Mouse (Mus musculus): ENCODE results near the gene Gpalpp1.

Gpalpp1 gene

GRCm38 (mm10) chr14:76099543-76099942 lies 11.0 kb downstream of the Gpalpp1 start:
- no peak for DNase-seq (ENCODE audit: low read depth, low spot score)

GRCm38 (mm10) chr14:76097815-76098214 lies 12.7 kb downstream of the Gpalpp1 start:
- no peak for DNase-seq (ENCODE audit: low read depth, low spot score)

- DNase-seq (ENCODE audit: low read depth, low spot score), result no peak
Observed at GRCm38 (mm10) chr14:76097244-76097643, 13.3 kb downstream of the Gpalpp1 start.

- DNase-seq (ENCODE audit: low read depth, low spot score), result no peak
Observed at GRCm38 (mm10) chr14:76084188-76084587, 26.4 kb downstream of the Gpalpp1 start.

- no peak for DNase-seq (ENCODE audit: low read depth, low spot score)
Observed at GRCm38 (mm10) chr14:76082086-76082636, 28.4 kb downstream of the Gpalpp1 start.

GRCm38 (mm10) chr14:76081451-76081850 lies 29.1 kb downstream of the Gpalpp1 start:
- DNase-seq (ENCODE audit: low read depth, low spot score), result no peak

- peak; percentile 64 for DNase-seq (ENCODE audit: low read depth, low spot score)
Observed at GRCm38 (mm10) chr14:76077088-76077491, 33.5 kb downstream of the Gpalpp1 start.

- peak; percentile 69 for DNase-seq (ENCODE audit: low read depth, low spot score)
Observed at GRCm38 (mm10) chr14:76076602-76077001, 34.0 kb downstream of the Gpalpp1 start.

- DNase-seq (ENCODE audit: low read depth, low spot score), result no peak
Observed at GRCm38 (mm10) chr14:76075721-76076120, 34.8 kb downstream of the Gpalpp1 start.

- no peak for DNase-seq (ENCODE audit: low read depth, low spot score)
Observed at GRCm38 (mm10) chr14:76074206-76074605, 36.4 kb downstream of the Gpalpp1 start.

GRCm38 (mm10) chr14:76072626-76073025 lies 37.9 kb downstream of the Gpalpp1 start:
- DNase-seq (ENCODE audit: low read depth, low spot score), result no peak

GRCm38 (mm10) chr14:76069296-76069695 lies 41.3 kb downstream of the Gpalpp1 start:
- DNase-seq (ENCODE audit: low read depth, low spot score), result no peak

GRCm38 (mm10) chr14:76068296-76068695 lies 42.3 kb downstream of the Gpalpp1 start:
- DNase-seq (ENCODE audit: low read depth, low spot score), result no peak

GRCm38 (mm10) chr14:76067237-76067636 lies 43.3 kb downstream of the Gpalpp1 start:
- no peak for DNase-seq (ENCODE audit: low read depth, low spot score)

- no peak for DNase-seq (ENCODE audit: low read depth, low spot score)
Observed at GRCm38 (mm10) chr14:76059441-76059840, 51.1 kb downstream of the Gpalpp1 start.

- DNase-seq (ENCODE audit: low read depth, low spot score), result no peak
Observed at GRCm38 (mm10) chr14:76053726-76054125, 56.8 kb downstream of the Gpalpp1 start.

- no peak for DNase-seq (ENCODE audit: low read depth, low spot score)
Observed at GRCm38 (mm10) chr14:76051966-76052365, 58.6 kb downstream of the Gpalpp1 start.

GRCm38 (mm10) chr14:76045767-76046166 lies 64.8 kb downstream of the Gpalpp1 start:
- DNase-seq (ENCODE audit: low read depth, low spot score), result no peak

- DNase-seq (ENCODE audit: low read depth, low spot score), result no peak
Observed at GRCm38 (mm10) chr14:76044164-76044557, 66.4 kb downstream of the Gpalpp1 start.

- DNase-seq (ENCODE audit: low read depth, low spot score), result no peak
Observed at GRCm38 (mm10) chr14:76043251-76044163, 67.1 kb downstream of the Gpalpp1 start.
